Mouse (Mus musculus) gastrocnemius, adult 18-20 months (tissue): ENCODE results near the gene Dennd6a. TPM values are rescaled to one million over a fixed set of nuclear protein-coding genes. Genes with fewer than 3 reads are reported as not detected.

Source experiments
- DNase-seq: peaks from one replicate; pipeline ENCODE4 v3.0.0; 2021; ENCODE audit warnings: low spot score
- total RNA-seq, 2 experiments: library from RNA; stranded (reverse); gene quantifications; 2 replicates each; pipeline ENCODE4 v1.2.3; 2021

The Dennd6a gene
- total RNA-seq, 2 experiments from 2014 or later = 6.7 to 7.8 TPM

- DNase-seq = no peak
Measured at GRCm38 (mm10) chr14:26571951-26572675, 1.5 kb upstream of the Dennd6a start.

- peak; percentile 19 for DNase-seq
Measured at GRCm38 (mm10) chr14:26576255-26576780, 2.7 kb downstream of the Dennd6a start.

- DNase-seq = no peak
Measured at GRCm38 (mm10) chr14:26578791-26579191, 5.1 kb downstream of the Dennd6a start.

- peak; percentile 88 for DNase-seq
Measured at GRCm38 (mm10) chr14:26579346-26580343, 6.0 kb downstream of the Dennd6a start.

GRCm38 (mm10) chr14:26583645-26584044 lies 10.0 kb downstream of the Dennd6a start:
- no peak for DNase-seq

GRCm38 (mm10) chr14:26587116-26587515 lies 13.5 kb downstream of the Dennd6a start:
- no peak for DNase-seq

GRCm38 (mm10) chr14:26591353-26591752 lies 17.7 kb downstream of the Dennd6a start:
- DNase-seq = no peak

- DNase-seq = no peak
Measured at GRCm38 (mm10) chr14:26593281-26593895, 19.7 kb downstream of the Dennd6a start.

GRCm38 (mm10) chr14:26595167-26595566 lies 21.5 kb downstream of the Dennd6a start:
- DNase-seq = no peak

GRCm38 (mm10) chr14:26595695-26596365 lies 22.2 kb downstream of the Dennd6a start:
- DNase-seq = no peak

GRCm38 (mm10) chr14:26605354-26605753 lies 31.7 kb downstream of the Dennd6a start:
- no peak for DNase-seq

GRCm38 (mm10) chr14:26609674-26610073 lies 36.0 kb downstream of the Dennd6a start:
- DNase-seq = no peak

- DNase-seq = no peak
Measured at GRCm38 (mm10) chr14:26610689-26611088, 37.0 kb downstream of the Dennd6a start.

- DNase-seq = no peak
Measured at GRCm38 (mm10) chr14:26625301-26625700, 51.6 kb downstream of the Dennd6a start.

- DNase-seq = no peak
Measured at GRCm38 (mm10) chr14:26626605-26627140, 53.0 kb downstream of the Dennd6a start.

GRCm38 (mm10) chr14:26637025-26637850 lies 63.6 kb downstream of the Dennd6a start:
- DNase-seq = peak; percentile 51

GRCm38 (mm10) chr14:26637851-26638707 lies 64.4 kb downstream of the Dennd6a start, which contains the start of gene Arf4:
Gene Arf4 (plus strand): TSS chr14:26638074.
- DNase-seq = peak; percentile 98

GRCm38 (mm10) chr14:26638708-26639084 lies 65.0 kb downstream of the Dennd6a start:
- peak; percentile 51 for DNase-seq

- no peak for DNase-seq
Measured at GRCm38 (mm10) chr14:26639251-26639650, 65.6 kb downstream of the Dennd6a start.
